Mouse (Mus musculus): ENCODE results near the gene Il1rl1.

DNA sequence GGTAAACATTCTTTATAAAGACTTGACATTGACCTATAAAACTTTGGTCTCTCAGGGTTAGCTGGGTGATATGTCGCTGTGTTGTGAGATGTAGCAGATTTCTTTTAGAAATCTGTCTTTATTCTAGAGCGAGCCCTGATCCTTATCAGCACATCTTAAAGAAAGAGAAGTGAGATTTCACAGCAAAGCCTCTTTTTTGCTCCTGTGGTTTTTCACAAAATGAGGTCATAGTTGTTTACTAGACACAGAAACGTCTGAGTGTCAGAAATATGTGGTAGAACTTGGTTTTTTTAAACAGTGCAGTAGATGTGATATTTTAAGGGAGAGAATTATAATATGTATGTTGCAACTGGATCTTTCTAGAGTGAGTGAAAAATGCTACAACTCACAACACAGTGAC is 46.3 kb downstream of the Il1rl1 start:
- TF ChIP-seq CTCF (IDR thresholded peaks at IDR 0.05; ENCODE audit: insufficient read depth, low read length) (no peak), POLR2A (IDR thresholded peaks at IDR 0.05; ENCODE audit: borderline replicate concordance, extremely low read depth, low read depth, low read length) (no peak)
